Mouse (Mus musculus): ENCODE measurements at regions not wholly inside any gene's neighbourhood (a gene's known extent, or its start where the extent isn't known, plus 50 kb on each side); places are given as distances from the start of the nearest gene placed in this dataset.

- no peak for DNase-seq (ENCODE audit: low spot score)
These were observed 69.2 kb downstream of the Nhlrc3 start for GRCm38 (mm10) chr3:53393945-53394344.

- no peak for DNase-seq (ENCODE audit: low spot score)
These were observed 81.2 kb downstream of the Nhlrc3 start for GRCm38 (mm10) chr3:53381704-53382581.

- DNase-seq (ENCODE audit: low spot score), result no peak
These were observed 83.5 kb downstream of the Nhlrc3 start for GRCm38 (mm10) chr3:53379519-53380181.

- no peak for DNase-seq (ENCODE audit: low spot score)
These were observed 86.2 kb downstream of the Nhlrc3 start for GRCm38 (mm10) chr3:53376864-53377447.

- no peak for DNase-seq (ENCODE audit: low spot score)
These were observed 90.2 kb downstream of the Nhlrc3 start for GRCm38 (mm10) chr3:53372887-53373286.

GRCm38 (mm10) chr3:53371910-53372309, 91.2 kb downstream of the Nhlrc3 start:
- no peak for DNase-seq (ENCODE audit: low spot score)

GRCm38 (mm10) chr3:53361202-53361601, 101.9 kb downstream of the Nhlrc3 start:
- no peak for DNase-seq (ENCODE audit: low spot score)

GRCm38 (mm10) chr3:53353693-53354092, 109.4 kb downstream of the Nhlrc3 start:
- DNase-seq (ENCODE audit: low spot score), result no peak

- DNase-seq (ENCODE audit: low spot score), result no peak
These were observed 109.8 kb downstream of the Nhlrc3 start for GRCm38 (mm10) chr3:53353282-53353681.

- DNase-seq (ENCODE audit: low spot score), result no peak
These were observed 119.5 kb downstream of the Nhlrc3 start for GRCm38 (mm10) chr3:53343638-53344037.

- no peak for DNase-seq (ENCODE audit: low spot score)
These were observed 121.6 kb downstream of the Nhlrc3 start for GRCm38 (mm10) chr3:53341304-53342206.

GRCm38 (mm10) chr3:53338571-53338970, 124.6 kb downstream of the Nhlrc3 start:
- DNase-seq (ENCODE audit: low spot score), result no peak

GRCm38 (mm10) chr3:53334051-53334450, 129.1 kb downstream of the Nhlrc3 start:
- peak; percentile 7 for DNase-seq (ENCODE audit: low spot score)

- peak; percentile 14 for DNase-seq (ENCODE audit: low spot score)
These were observed 133.6 kb downstream of the Nhlrc3 start for GRCm38 (mm10) chr3:53329528-53329927.

- DNase-seq (ENCODE audit: low spot score), result no peak
These were observed 135.7 kb downstream of the Nhlrc3 start for GRCm38 (mm10) chr3:53327424-53327823.

GRCm38 (mm10) chr3:53326967-53327366, 136.2 kb downstream of the Nhlrc3 start:
- no peak for DNase-seq (ENCODE audit: low spot score)

GRCm38 (mm10) chr3:53325080-53325479, 138.1 kb downstream of the Nhlrc3 start:
- no peak for DNase-seq (ENCODE audit: low spot score)

- DNase-seq (ENCODE audit: low spot score), result no peak
These were observed 138.7 kb downstream of the Nhlrc3 start for GRCm38 (mm10) chr3:53324386-53324785.

- DNase-seq (ENCODE audit: low spot score), result no peak
These were observed 147.7 kb downstream of the Nhlrc3 start for GRCm38 (mm10) chr3:53315449-53315848.

Measured in urinary bladder, postnatal 14 days (tissue).